Mouse (Mus musculus) CH12.LX (cell line): Measurements from ENCODE around the gene Psmb9. TPM values are rescaled to one million over a fixed set of nuclear protein-coding genes. Genes with fewer than 3 reads are reported as not detected.
"Not testable (repeated sequence)": the region's sequence is repeated elsewhere in the genome, so short reads cannot be mapped to it uniquely, and the experiment has no call there.

Experiments used
- DNase-seq: peaks from one replicate; pipeline ENCODE4 v3.0.0-alpha.2; 2013; ENCODE audit errors: extremely low read depth
- H3K27ac ChIP-seq: 2 replicates; pipeline ENCODE4 v1.5.1; 2012; ENCODE audit warnings: low read depth, mild to moderate bottlenecking, control low read depth, moderate library complexity; ENCODE audit not compliant: insufficient read depth
- H3K27me3 ChIP-seq: replicated peaks from 2 replicates; pipeline ENCODE3; 2012; ENCODE audit warnings: inconsistent platforms
- H3K36me3 ChIP-seq, 2 experiments: replicated peaks in 1 of 2; 2 replicates each; pipeline versions ENCODE3 to v1.6.1; 2012; ENCODE audit warnings: inconsistent platforms in 1 of 2, low read length in 1 of 2, mild to moderate bottlenecking in 1 of 2, mixed read lengths in 1 of 2, moderate library complexity in 1 of 2; ENCODE audit not compliant: control insufficient read depth in 1 of 2, insufficient read depth in 1 of 2
- H3K4me1 ChIP-seq, 2 experiments: 2 replicates each; pipeline ENCODE4 v1.6.1; 2012; ENCODE audit warnings: inconsistent platforms in 1 of 2, moderate library complexity in 1 of 2; ENCODE audit not compliant: insufficient read depth in 2 of 2, control insufficient read depth in 1 of 2
- H3K4me2 ChIP-seq: 2 replicates; pipeline ENCODE4 v1.6.1; 2012; ENCODE audit warnings: low read depth, mild to moderate bottlenecking, control low read depth; ENCODE audit not compliant: poor library complexity, insufficient read depth, severe bottlenecking
- H3K4me3 ChIP-seq, 3 experiments: fragments of 150-350 bp in 1 of 3; sonication (generic) in 1 of 3; replicated peaks in 1 of 3; 2 replicates each; pipeline versions ENCODE3 to v1.5.1; 2011 to 2012; ENCODE audit warnings: low read depth in 2 of 3, low read length in 2 of 3, mild to moderate bottlenecking in 2 of 3, moderate library complexity in 2 of 3, control low read depth in 1 of 3, improper control_type of control experiment in 1 of 3, inconsistent platforms in 1 of 3, mixed read lengths in 1 of 3; ENCODE audit not compliant: poor library complexity in 1 of 3
- H3K79me2 ChIP-seq: replicated peaks from 2 replicates; pipeline ENCODE4 v1.6.1; 2012; ENCODE audit warnings: mild to moderate bottlenecking, moderate library complexity; ENCODE audit not compliant: control insufficient read depth, poor library complexity, insufficient read depth, severe bottlenecking; ENCODE audit errors: extremely low read depth
- H3K9ac ChIP-seq: 2 replicates; pipeline ENCODE4 v1.6.1; 2012; ENCODE audit warnings: low read depth, mild to moderate bottlenecking, control low read depth, moderate library complexity; ENCODE audit not compliant: insufficient read depth
- H3K9me3 ChIP-seq: replicated peaks from 2 replicates; pipeline ENCODE3; 2012; ENCODE audit warnings: low read length, inconsistent platforms, mixed read lengths
- BHLHE40 ChIP-seq: IDR thresholded peaks from 2 replicates; pipeline ENCODE4 v1.6.1; 2011; ENCODE audit warnings: mild to moderate bottlenecking, low read depth, low read length, improper control_type of control experiment
- CHD1 ChIP-seq: IDR thresholded peaks from 2 replicates; pipeline ENCODE4 v1.6.1; 2012; ENCODE audit warnings: low read depth, low read length, improper control_type of control experiment, inconsistent platforms
- CHD2 ChIP-seq: IDR thresholded peaks from 2 replicates; pipeline ENCODE4 v1.6.1; 2011; ENCODE audit warnings: low read length, improper control_type of control experiment
- E2F4 ChIP-seq: IDR thresholded peaks from 2 replicates; pipeline ENCODE4 v1.6.1; 2011; ENCODE audit warnings: low read depth, low read length, improper control_type of control experiment; ENCODE audit not compliant: insufficient replicate concordance
- EP300 ChIP-seq: IDR thresholded peaks from 2 replicates; pipeline ENCODE4 v1.6.1; 2011; ENCODE audit warnings: low read length, improper control_type of control experiment
- GABPA ChIP-seq: IDR thresholded peaks from 2 replicates; pipeline ENCODE4 v1.6.1; 2012; ENCODE audit warnings: low read depth, low read length, improper control_type of control experiment, inconsistent platforms; ENCODE audit not compliant: insufficient replicate concordance
- HCFC1 ChIP-seq: IDR thresholded peaks from 2 replicates; pipeline ENCODE4 v1.6.1; 2012; ENCODE audit warnings: low read depth, mild to moderate bottlenecking, inconsistent platforms, low read length, improper control_type of control experiment
- IRF4 ChIP-seq: IDR thresholded peaks from 2 replicates; pipeline ENCODE4 v1.6.1; 2014; ENCODE audit warnings: low read depth, mild to moderate bottlenecking, inconsistent platforms, low read length, improper control_type of control experiment
- KAT2A ChIP-seq: IDR thresholded peaks from 2 replicates; pipeline ENCODE4 v1.6.1; 2012; ENCODE audit warnings: low read length, improper control_type of control experiment, inconsistent platforms; ENCODE audit not compliant: insufficient replicate concordance
- MAZ ChIP-seq: IDR thresholded peaks from 2 replicates; pipeline ENCODE4 v1.6.1; 2012; ENCODE audit warnings: low read depth, mild to moderate bottlenecking, inconsistent platforms, low read length, improper control_type of control experiment, moderate library complexity
- MXI1 ChIP-seq: IDR thresholded peaks from 2 replicates; pipeline ENCODE4 v1.6.1; 2011; ENCODE audit warnings: mild to moderate bottlenecking, low read depth, low read length, improper control_type of control experiment
- MYC ChIP-seq: IDR thresholded peaks from 2 replicates; pipeline ENCODE4 v1.6.1; 2011; ENCODE audit warnings: low read depth, mild to moderate bottlenecking, improper control_type of control experiment, low read length
- NELFE ChIP-seq: IDR thresholded peaks from 2 replicates; pipeline ENCODE4 v1.6.1; 2011; ENCODE audit warnings: low read depth, low read length, improper control_type of control experiment
- NRF1 ChIP-seq: IDR thresholded peaks from 2 replicates; pipeline ENCODE4 v1.6.1; 2014; ENCODE audit warnings: low read depth, mild to moderate bottlenecking, inconsistent platforms, low read length, improper control_type of control experiment, moderate library complexity
- POLR2AphosphoS2 ChIP-seq: IDR thresholded peaks from 2 replicates; pipeline ENCODE4 v1.6.1; 2011; ENCODE audit warnings: low read depth, low read length, improper control_type of control experiment
- RCOR1 ChIP-seq: conservative IDR thresholded peaks from 2 replicates; pipeline ENCODE4 v1.6.1; 2012; ENCODE audit warnings: low read depth, mild to moderate bottlenecking, inconsistent platforms, low read length, improper control_type of control experiment
- TBP ChIP-seq: conservative IDR thresholded peaks from 2 replicates; pipeline ENCODE4 v1.6.1; 2011; ENCODE audit warnings: low read depth, low read length, improper control_type of control experiment
- USF1 ChIP-seq: IDR thresholded peaks from 2 replicates; pipeline ENCODE4 v1.6.1; 2014; ENCODE audit warnings: low read depth, mild to moderate bottlenecking, inconsistent platforms, low read length, improper control_type of control experiment
- USF2 ChIP-seq: conservative IDR thresholded peaks from 2 replicates; pipeline ENCODE4 v1.6.1; 2011; ENCODE audit warnings: low read depth, low read length, improper control_type of control experiment
- ZC3H11A ChIP-seq: IDR thresholded peaks from 2 replicates; pipeline ENCODE4 v1.6.1; 2012; ENCODE audit warnings: low read depth, mild to moderate bottlenecking, inconsistent platforms, low read length, improper control_type of control experiment
- ZMIZ1 ChIP-seq: IDR thresholded peaks from 2 replicates; pipeline ENCODE4 v1.6.1; 2012; ENCODE audit warnings: low read depth, mild to moderate bottlenecking, inconsistent platforms, low read length, improper control_type of control experiment
- ZNF384 ChIP-seq: IDR thresholded peaks from 2 replicates; pipeline ENCODE4 v1.6.1; 2012; ENCODE audit warnings: low read depth, low read length, improper control_type of control experiment, inconsistent platforms
- dilution Hi-C: fragments of 300-500 bp; cut with MboI; formaldehyde crosslinking; loops from 2 replicates; pipeline ENCODE4 v1.14.3; 2020; ENCODE audit warnings: low sequenced_read_pairs; ENCODE audit not compliant: extremely low pct_unique_long_range_greater_than_20kb, extremely low pct_ligation_motif_present
- in situ Hi-C: fragments of 300-500 bp; cut with MboI; formaldehyde crosslinking; loops from 3 replicates; pipeline ENCODE4 v1.14.3; 2019; ENCODE audit warnings: low sequenced_read_pairs, low pct_ligation_motif_present, low pct_unique_long_range_greater_than_20kb, mixed read lengths
- polyA plus RNA-seq: library from polyadenylated mRNA; unstranded; fragments of >175 nt; gene quantifications from 2 replicates; pipeline ENCODE4 v1.2.1, GENCODE M21; 2012; ENCODE audit warnings: low read depth; ENCODE audit not compliant: insufficient read length
- total RNA-seq, 2 experiments: library from RNA; depleted of rRNA; stranded (reverse); fragments of 300-350 nt in 1 of 2; fragments of >200 nt in 1 of 2; gene quantifications; 2 replicates each; pipeline ENCODE4 v1.2.3; 2012 to 2014

Psmb9 gene
- total and polyA plus RNA-seq, 3 experiments: 159 to 435 (median 192) TPM

- Histone ChIP-seq H3K36me3 (no peaks in the 10 kb centered on the region), H3K27me3 (no peaks in the 10 kb centered on the region), H3K9me3 (no peaks in the 10 kb centered on the region), H3K9ac (no peak overlapping the region), H3K4me3 (no peak overlapping the region), H3K79me2 (no peaks in the 10 kb centered on the region), H3K4me2 (no peak overlapping the region), H3K27ac (no peak overlapping the region), H3K4me1 (no peaks in the 10 kb centered on the region)
- TF ChIP-seq NRF1 (no peak), TBP (no peak), EP300 (no peak), CHD1 (no peak)
- DNase-seq: no peak
- dilution Hi-C loops: no loop called here
- in situ Hi-C loops: no loop called here
These were observed 37.9 kb upstream of the Psmb9 start for GRCm38 (mm10) chr17:34225426-34225825.

GRCm38 (mm10) chr17:34224816-34225215 lies 37.3 kb upstream of the Psmb9 start:
- Histone ChIP-seq H3K9me3 (no peaks in the 10 kb centered on the region), H3K79me2 (no peaks in the 10 kb centered on the region), H3K9ac (no peak overlapping the region), H3K27ac (no peak overlapping the region), H3K4me2 (no peak overlapping the region), H3K36me3 (no peaks in the 10 kb centered on the region), H3K27me3 (no peaks in the 10 kb centered on the region), H3K4me3 (no peak overlapping the region), H3K4me1 (no peaks in the 10 kb centered on the region)
- DNase-seq: no peak
- dilution Hi-C loops: no loop called here
- in situ Hi-C loops: no loop called here
- TF ChIP-seq KAT2A: no peak
- no peak for TF ChIP-seq RCOR1
- no peak for TF ChIP-seq ZC3H11A
- TF ChIP-seq ZMIZ1: no peak
- TF ChIP-seq NELFE: no peak
- no peak for TF ChIP-seq POLR2AphosphoS2
- TF ChIP-seq USF1: no peak
- TF ChIP-seq MYC: no peak
- no peak for TF ChIP-seq MXI1
- TF ChIP-seq E2F4: no peak
- no peak for TF ChIP-seq GABPA
- no peak for TF ChIP-seq IRF4
- no peak for TF ChIP-seq USF2
- TF ChIP-seq EP300: no peak
- TF ChIP-seq CHD2: no peak
- no peak for TF ChIP-seq HCFC1
- no peak for TF ChIP-seq MAZ
- no peak for TF ChIP-seq BHLHE40
- TF ChIP-seq ZNF384: no peak

- H3K9ac ChIP-seq, H3K79me2 ChIP-seq, H3K9me3 ChIP-seq, H3K27me3 ChIP-seq, H3K4me1 ChIP-seq, in situ Hi-C loops, H3K4me3 ChIP-seq, dilution Hi-C loops, DNase-seq, H3K4me2 ChIP-seq, H3K27ac ChIP-seq: not testable (repeated sequence)
- peaks cover 22 to 34% of the 10 kb centered on the region in 2 experiments for H3K36me3 ChIP-seq
These were observed 32.8 kb upstream of the Psmb9 start for GRCm38 (mm10) chr17:34220401-34220800.

- peaks cover 25 to 40% of the 10 kb centered on the region in 2 experiments for H3K36me3 ChIP-seq
- H3K4me2 ChIP-seq, DNase-seq, dilution Hi-C loops, H3K4me3 ChIP-seq, H3K9ac ChIP-seq, H3K4me1 ChIP-seq, H3K79me2 ChIP-seq, H3K9me3 ChIP-seq, in situ Hi-C loops, H3K27ac ChIP-seq, H3K27me3 ChIP-seq: not testable (repeated sequence)
These were observed 32.2 kb upstream of the Psmb9 start for GRCm38 (mm10) chr17:34219801-34220200.
